Mouse (Mus musculus): ENCODE results near the gene Serpinf2. TPM values are rescaled to one million over a fixed set of nuclear protein-coding genes. Genes with fewer than 3 reads are reported as not detected.

Serpinf2 gene
- 631 and 714 TPM in 2 replicates for polyA plus RNA-seq (2015; fragmentation: Nextera tagmentation; extraction: Ambion mirVana)

GRCm38 (mm10) chr11:75439363-75439762, at the start of gene Serpinf2:
Gene Serpinf2 (minus strand): TSS chr11:75439591.
- Histone ChIP-seq H3K9ac (peak within 1 kb of the TSS; percentile 35), H3K4me2 (peak within 1 kb of the TSS; percentile 10; the same call in 1 of the 2 replicates), H3K4me3 (replicated peaks) (peak within 1 kb of the TSS; percentile 43), H3K9me3 (replicated peaks) (0 out of 2 replicates have a peak, but pooled peaks cover 3% of the 10 kb centered on the region), H3K4me1 (replicated peaks) (peaks cover 28% of the 10 kb centered on the region), H3K27ac (replicated peaks) (peak within 1 kb of the TSS; percentile 74), H3K27me3 (no peaks in the 10 kb centered on the region), H3K36me3 (replicated peaks) (peaks cover 66% of the 10 kb centered on the region)
- peak; percentile 63 for ATAC-seq (ENCODE audit: insufficient read depth)
- 73% methylated on average over 6 of the region's 6 CpGs for WGBS (ENCODE audit: insufficient replicate concordance)

DNA sequence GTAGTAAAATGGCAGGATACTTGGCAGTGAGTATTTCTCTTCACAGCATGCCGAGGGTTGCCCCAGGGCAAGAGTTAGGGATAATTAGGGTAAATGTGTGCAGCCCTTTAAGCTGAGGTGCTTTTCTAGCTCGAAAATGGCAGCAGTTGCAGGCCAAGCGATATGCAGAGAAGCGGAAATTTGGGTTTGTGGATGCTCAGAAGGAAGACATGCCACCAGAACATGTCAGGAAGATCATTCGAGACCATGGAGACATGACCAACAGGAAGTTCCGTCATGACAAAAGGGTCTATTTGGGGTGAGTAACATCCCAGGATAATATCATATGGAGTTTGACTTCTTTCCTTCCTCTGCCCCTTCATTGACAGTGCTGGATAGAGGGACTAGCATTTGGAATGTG, 48.1 kb upstream of the Serpinf2 start:
- peaks cover 44% of the 10 kb centered on the region for H3K36me3 ChIP-seq (replicated peaks)
- no peak for ATAC-seq (ENCODE audit: insufficient read depth)
- peak overlapping the region; percentile 92 for H3K9ac ChIP-seq
- no peaks in the 10 kb centered on the region for H3K9me3 ChIP-seq (replicated peaks)
- H3K4me1 ChIP-seq (replicated peaks): peaks cover 22% of the 10 kb centered on the region
- H3K27ac ChIP-seq (replicated peaks): peak overlapping the region; percentile 81; the same call in 1 of the 2 replicates
- peak overlapping the region; percentile 93 for H3K4me3 ChIP-seq (replicated peaks)
- 21% methylated on average over 6 of the region's 6 CpGs for WGBS (ENCODE audit: insufficient replicate concordance)
- peaks cover 15% of the 10 kb centered on the region for H3K27me3 ChIP-seq
- H3K4me2 ChIP-seq: peak overlapping the region; percentile 87

- H3K9ac ChIP-seq: peak within 1 kb of the TSS; percentile 92
- peak within 1 kb of the TSS; percentile 81 for H3K27ac ChIP-seq (replicated peaks)
- peak within 1 kb of the TSS; percentile 93 for H3K4me3 ChIP-seq (replicated peaks)
- ATAC-seq (ENCODE audit: insufficient read depth): peak; percentile 99
- H3K27me3 ChIP-seq: peaks cover 15% of the 10 kb centered on the region
- H3K36me3 ChIP-seq (replicated peaks): peaks cover 37% of the 10 kb centered on the region
- no peaks in the 10 kb centered on the region for H3K9me3 ChIP-seq (replicated peaks)
- WGBS (ENCODE audit: insufficient replicate concordance): under 1% methylated on average over 52 of the region's 52 CpGs
- H3K4me1 ChIP-seq (replicated peaks): peaks cover 22% of the 10 kb centered on the region
- H3K4me2 ChIP-seq: peak within 1 kb of the TSS; percentile 87
Measured at GRCm38 (mm10) chr11:75486601-75487285, 47.4 kb upstream of the Serpinf2 start, which contains the start of gene Prpf8. Gene Prpf8 (plus strand): TSS chr11:75486816.

GRCm38 (mm10) chr11:75486192-75486591, 46.8 kb upstream of the Serpinf2 start:
- Histone ChIP-seq H3K4me2 (peak overlapping the region; percentile 40), H3K27me3 (peaks cover 15% of the 10 kb centered on the region), H3K4me3 (replicated peaks) (peak overlapping the region; percentile 93), H3K36me3 (replicated peaks) (peaks cover 31% of the 10 kb centered on the region), H3K9me3 (replicated peaks) (no peaks in the 10 kb centered on the region), H3K4me1 (replicated peaks) (peaks cover 22% of the 10 kb centered on the region), H3K27ac (replicated peaks) (no peak overlapping the region), H3K9ac (no peak overlapping the region)
- WGBS (ENCODE audit: insufficient replicate concordance): 18% methylated on average over 3 of the region's 3 CpGs
- ATAC-seq (ENCODE audit: insufficient read depth): no peak

GRCm38 (mm10) chr11:75473376-75473775, 34.0 kb upstream of the Serpinf2 start:
- H3K9me3 ChIP-seq (replicated peaks): no peaks in the 10 kb centered on the region
- peaks cover 11% of the 10 kb centered on the region for H3K27me3 ChIP-seq
- H3K9ac ChIP-seq: no peak overlapping the region
- H3K36me3 ChIP-seq (replicated peaks): 0 out of 2 replicates have a peak, but pooled peaks cover 3% of the 10 kb centered on the region
- no peak overlapping the region for H3K4me3 ChIP-seq (replicated peaks)
- 67% methylated on average over 7 of the region's 7 CpGs for WGBS (ENCODE audit: insufficient replicate concordance)
- no peak overlapping the region for H3K27ac ChIP-seq (replicated peaks)
- no peak for ATAC-seq (ENCODE audit: insufficient read depth)
- H3K4me2 ChIP-seq: no peak overlapping the region
- peaks cover 30% of the 10 kb centered on the region for H3K4me1 ChIP-seq (replicated peaks)

DNA sequence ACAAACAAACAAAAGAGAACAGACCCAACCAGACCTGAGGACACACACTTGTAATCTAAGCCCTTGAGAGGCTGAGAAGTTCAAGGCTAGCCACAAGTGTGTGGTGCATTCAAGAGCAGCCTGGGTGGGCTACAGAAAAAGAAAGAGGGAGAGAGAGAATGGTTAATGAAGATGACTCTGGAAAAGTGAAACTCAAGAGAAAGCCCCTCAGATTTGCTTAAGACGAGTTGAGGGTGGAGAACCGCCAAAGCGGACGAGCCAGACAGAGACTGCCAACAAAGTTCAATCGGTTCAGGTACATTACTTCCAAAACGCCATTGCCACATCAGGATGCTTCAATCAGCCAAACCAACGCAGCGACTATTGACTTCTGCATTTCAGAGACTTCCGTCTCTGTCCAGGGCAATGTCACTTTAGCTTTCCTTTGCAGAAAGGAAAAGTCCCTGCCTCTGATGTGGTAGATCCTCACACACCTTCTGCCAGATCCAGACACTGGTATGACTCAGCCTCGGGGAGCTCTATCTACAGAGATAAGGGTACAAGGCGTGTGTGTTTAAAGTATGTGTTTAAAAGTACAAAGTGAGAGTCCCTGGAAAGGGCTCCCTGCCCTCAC, 33.2 kb upstream of the Serpinf2 start:
- WGBS (ENCODE audit: insufficient replicate concordance): 35% methylated on average over 11 of the region's 11 CpGs
- Histone ChIP-seq H3K27me3 (peaks cover 7% of the 10 kb centered on the region), H3K4me1 (replicated peaks) (peaks cover 38% of the 10 kb centered on the region), H3K4me2 (peak overlapping the region; percentile 31), H3K9me3 (replicated peaks) (no peaks in the 10 kb centered on the region), H3K9ac (no peak overlapping the region), H3K4me3 (replicated peaks) (no peak overlapping the region), H3K36me3 (replicated peaks) (0 out of 2 replicates have a peak, but pooled peaks cover 3% of the 10 kb centered on the region), H3K27ac (replicated peaks) (0 out of 2 replicates have a peak overlapping the region, but pooled peaks have one; percentile 12)
- ATAC-seq (ENCODE audit: insufficient read depth): 0 out of 2 replicates have a peak, but pooled peaks have one; percentile 28

GRCm38 (mm10) chr11:75470675-75471074, 31.3 kb upstream of the Serpinf2 start:
- Histone ChIP-seq H3K36me3 (replicated peaks) (peaks cover 15% of the 10 kb centered on the region), H3K4me1 (replicated peaks) (peaks cover 46% of the 10 kb centered on the region), H3K9me3 (replicated peaks) (no peaks in the 10 kb centered on the region), H3K4me3 (replicated peaks) (no peak overlapping the region), H3K27ac (replicated peaks) (no peak overlapping the region), H3K9ac (no peak overlapping the region), H3K4me2 (no peak overlapping the region), H3K27me3 (no peaks in the 10 kb centered on the region)
- 62% methylated on average over 3 of the region's 3 CpGs for WGBS (ENCODE audit: insufficient replicate concordance)
- ATAC-seq (ENCODE audit: insufficient read depth): no peak

GRCm38 (mm10) chr11:75469261-75469660, 29.9 kb upstream of the Serpinf2 start:
- Histone ChIP-seq H3K4me2 (peak overlapping the region; percentile 92), H3K4me3 (replicated peaks) (no peak overlapping the region)

GRCm38 (mm10) chr11:75468410-75468809, 29.0 kb upstream of the Serpinf2 start:
- H3K4me3 ChIP-seq (replicated peaks): peak overlapping the region; percentile 60
- no peaks in the 10 kb centered on the region for H3K9me3 ChIP-seq (replicated peaks)
- no peaks in the 10 kb centered on the region for H3K27me3 ChIP-seq
- WGBS (ENCODE audit: insufficient replicate concordance): 44% methylated on average over 7 of the region's 7 CpGs
- H3K36me3 ChIP-seq (replicated peaks): peaks cover 38% of the 10 kb centered on the region
- H3K4me2 ChIP-seq: peak overlapping the region; percentile 92
- peak overlapping the region; percentile 59; the same call in 1 of the 2 replicates for H3K27ac ChIP-seq (replicated peaks)
- peaks cover 62% of the 10 kb centered on the region for H3K4me1 ChIP-seq (replicated peaks)
- ATAC-seq (ENCODE audit: insufficient read depth): no peak
- H3K9ac ChIP-seq: peak overlapping the region; percentile 64

More at GRCm38 (mm10) chr11:75469261-75469660, 29.9 kb upstream of the Serpinf2 start:
- Histone ChIP-seq H3K27me3 (no peaks in the 10 kb centered on the region), H3K9me3 (replicated peaks) (no peaks in the 10 kb centered on the region), H3K9ac (no peak overlapping the region), H3K27ac (replicated peaks) (no peak overlapping the region), H3K4me1 (replicated peaks) (peaks cover 56% of the 10 kb centered on the region), H3K36me3 (replicated peaks) (peaks cover 29% of the 10 kb centered on the region)
- no peak for ATAC-seq (ENCODE audit: insufficient read depth)
- 69% methylated on average over 4 of the region's 4 CpGs for WGBS (ENCODE audit: insufficient replicate concordance)

DNA sequence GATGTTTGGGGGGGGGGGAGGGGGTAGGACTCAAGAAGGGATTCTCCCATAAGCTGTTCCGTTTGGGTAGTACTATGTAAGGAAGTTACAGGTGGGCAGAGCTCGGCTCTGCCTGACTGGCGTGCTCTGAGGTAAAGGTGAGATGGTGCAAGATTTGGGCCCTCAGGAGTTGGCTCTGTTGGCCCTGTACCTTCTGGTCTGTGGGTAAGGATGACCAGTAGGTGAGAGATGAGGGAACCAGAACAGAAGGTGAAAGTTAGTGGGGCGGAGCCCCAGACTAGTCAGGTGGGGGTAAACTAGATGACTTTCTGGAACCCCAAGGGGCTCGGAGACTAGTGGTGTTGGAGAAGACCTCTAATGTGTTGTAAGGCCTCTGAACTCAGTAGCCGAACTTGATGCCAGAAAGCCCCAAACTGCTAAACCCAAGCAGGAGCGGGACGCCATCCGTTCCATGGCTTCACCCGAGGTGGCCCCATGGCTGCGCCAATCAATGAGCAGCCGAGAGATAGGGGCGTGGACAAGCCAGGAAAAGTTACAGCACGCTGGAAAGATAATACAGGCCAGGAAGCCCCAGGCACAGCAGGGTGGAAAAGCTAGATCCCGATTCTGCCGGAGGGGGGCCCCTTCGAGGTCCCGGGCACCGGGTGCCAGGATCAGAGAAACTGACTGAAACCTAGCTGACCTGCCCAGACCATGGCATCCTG, 28.3 kb upstream of the Serpinf2 start:
- Histone ChIP-seq H3K36me3 (replicated peaks) (peaks cover 41% of the 10 kb centered on the region), H3K4me3 (replicated peaks) (peak overlapping the region; percentile 60), H3K9ac (peak overlapping the region; percentile 64), H3K27me3 (no peaks in the 10 kb centered on the region), H3K4me1 (replicated peaks) (peaks cover 62% of the 10 kb centered on the region), H3K9me3 (replicated peaks) (no peaks in the 10 kb centered on the region), H3K27ac (replicated peaks) (peak overlapping the region; percentile 59), H3K4me2 (peak overlapping the region; percentile 92)
- WGBS (ENCODE audit: insufficient replicate concordance): 18% methylated on average over 19 of the region's 19 CpGs
- ATAC-seq (ENCODE audit: insufficient read depth): peak; percentile 71

Data from liver, embryonic 15.5 days (tissue).